Mouse (Mus musculus) brain, embryonic 14.5 days (tissue): ENCODE data around the gene Spice1. TPM values are rescaled to one million over a fixed set of nuclear protein-coding genes. Genes with fewer than 3 reads are reported as not detected.

Experiments
- DNase-seq: peaks from one replicate; pipeline ENCODE4 v3.0.0-alpha.2; 2011; ENCODE audit warnings: low read depth
- CTCF ChIP-seq: fragments of 200-500 bp; IDR thresholded peaks from 2 replicates; pipeline ENCODE4 v1.5.1; 2012; ENCODE audit warnings: inconsistent platforms, mild to moderate bottlenecking, moderate library complexity, borderline replicate concordance; ENCODE audit not compliant: insufficient read depth, insufficient read length; ENCODE audit errors: extremely low read depth
- POLR2A ChIP-seq: fragments of 200-500 bp; IDR thresholded peaks from 2 replicates; pipeline ENCODE4 v1.6.1; 2012; ENCODE audit warnings: mild to moderate bottlenecking, inconsistent platforms, borderline replicate concordance; ENCODE audit not compliant: poor library complexity, insufficient read depth, insufficient read length, severe bottlenecking; ENCODE audit errors: extremely low read depth
- polyA plus RNA-seq: library from polyadenylated mRNA; depleted of rRNA; stranded (reverse); fragments of >200 nt; gene quantifications from 2 replicates; pipeline ENCODE4 v1.2.3, GENCODE M21; 2012

Spice1 gene
- polyA plus RNA-seq, 1 experiment = 16.6 TPM

GRCm38 (mm10) chr16:44337541-44337940 lies 9.4 kb upstream of the Spice1 start:
- TF ChIP-seq CTCF (no peak), POLR2A (no peak)
- DNase-seq = no peak

- no peak for DNase-seq
- TF ChIP-seq POLR2A = no peak
- no peak for TF ChIP-seq CTCF
These were observed 3.0 kb downstream of the Spice1 start for GRCm38 (mm10) chr16:44349801-44350397.

- TF ChIP-seq POLR2A (no peak), CTCF (no peak)
- no peak for DNase-seq
These were observed 9.4 kb downstream of the Spice1 start for GRCm38 (mm10) chr16:44356291-44356690.

GRCm38 (mm10) chr16:44357571-44358268 lies 10.8 kb downstream of the Spice1 start:
- no peak for TF ChIP-seq CTCF
- DNase-seq = peak; percentile 43

- DNase-seq = peak; percentile 67
- TF ChIP-seq CTCF (peak; percentile 58; the same call in 1 of the 2 replicates), POLR2A (no peak)
These were observed 15.3 kb downstream of the Spice1 start for GRCm38 (mm10) chr16:44361921-44362890.

GRCm38 (mm10) chr16:44365522-44365921 lies 18.6 kb downstream of the Spice1 start:
- TF ChIP-seq CTCF (no peak), POLR2A (no peak)

GRCm38 (mm10) chr16:44375459-44375858 lies 28.5 kb downstream of the Spice1 start:
- no peak for TF ChIP-seq CTCF
- no peak for DNase-seq

More at GRCm38 (mm10) chr16:44365522-44365921, 18.6 kb downstream of the Spice1 start:
- no peak for DNase-seq

- TF ChIP-seq POLR2A = no peak
- TF ChIP-seq CTCF = no peak
- peak; percentile 51 for DNase-seq
These were observed 33.1 kb downstream of the Spice1 start for GRCm38 (mm10) chr16:44380006-44380405.

- peak; percentile 47 for DNase-seq
- TF ChIP-seq POLR2A (no peak), CTCF (no peak)
These were observed 34.7 kb downstream of the Spice1 start for GRCm38 (mm10) chr16:44381578-44381977.

- peak; percentile 90 for DNase-seq
- TF ChIP-seq CTCF (no peak), POLR2A (no peak)
These were observed 36.6 kb downstream of the Spice1 start for GRCm38 (mm10) chr16:44383549-44383948.

- DNase-seq = no peak
- no peak for TF ChIP-seq POLR2A
- TF ChIP-seq CTCF = no peak
These were observed 37.3 kb downstream of the Spice1 start for GRCm38 (mm10) chr16:44384251-44384650.
